Mouse (Mus musculus): ENCODE results near the gene Ttll11.

Gene Ttll11

GRCm38 (mm10) chr2:35880362-35880761 lies 99.4 kb downstream of the Ttll11 start:
- CTCF ChIA-PET = interaction anchor here in 2 of 4 experiments (0.6 to 1.3 kb wide), 4 partner anchors 18 to 214 kb away, joined by 3 to 8 read pairs (median 4); no protein-coding TSS in a partner anchor
- POLR2A ChIA-PET = interaction anchor here in 2 of 4 experiments (0.8 to 2.6 kb wide), 3 partner anchors 9 to 13 kb away, joined by 3 to 11 read pairs (median 7); no protein-coding TSS in a partner anchor

DNA sequence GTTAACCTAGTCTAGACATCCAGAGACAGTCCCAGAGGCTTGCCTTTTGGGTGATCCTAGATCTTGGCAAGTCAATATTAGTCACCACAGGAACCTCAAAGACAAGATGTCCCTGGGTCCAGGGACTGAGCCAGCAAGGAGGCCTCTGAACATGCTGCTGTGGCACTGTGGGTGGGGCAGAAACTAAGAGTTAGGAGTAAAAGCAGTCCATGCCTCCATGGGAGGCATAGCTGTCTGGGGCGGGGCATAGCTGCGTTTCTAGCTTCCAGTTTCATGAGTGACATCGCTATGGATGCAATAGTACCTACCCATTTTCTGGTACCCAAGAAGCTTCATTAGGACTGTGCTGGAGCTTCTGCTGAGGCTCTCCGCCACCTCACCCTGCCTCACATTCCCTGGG lies 99.8 kb downstream of the Ttll11 start:
- CTCF ChIA-PET = interaction anchor here in 1 of 4 experiments (1.3 kb wide), 1 partner anchor 25 kb away, joined by 4 read pairs; no protein-coding TSS in a partner anchor

GRCm38 (mm10) chr2:35878506-35878905 lies 101.2 kb downstream of the Ttll11 start:
- ChIA-PET CTCF (interaction anchor here in 1 of 4 experiments (0.6 kb wide), 1 partner anchor 24 kb away, joined by 3 read pairs; no protein-coding TSS in a partner anchor), POLR2A (interaction anchor here in 2 of 4 experiments (0.8 to 2.6 kb wide), 4 partner anchors 9 to 33 kb away, joined by 3 to 11 read pairs (median 5); no protein-coding TSS in a partner anchor)

More for the DNA sequence above, 99.8 kb downstream of the Ttll11 start:
- POLR2A ChIA-PET = interaction anchor here in 2 of 4 experiments (0.8 to 2.6 kb wide), 5 partner anchors 8 to 1543 kb away, joined by 3 to 11 read pairs (median 3); partner anchors contain the start of gene Rc3h2 (in 1 of the 2)

DNA sequence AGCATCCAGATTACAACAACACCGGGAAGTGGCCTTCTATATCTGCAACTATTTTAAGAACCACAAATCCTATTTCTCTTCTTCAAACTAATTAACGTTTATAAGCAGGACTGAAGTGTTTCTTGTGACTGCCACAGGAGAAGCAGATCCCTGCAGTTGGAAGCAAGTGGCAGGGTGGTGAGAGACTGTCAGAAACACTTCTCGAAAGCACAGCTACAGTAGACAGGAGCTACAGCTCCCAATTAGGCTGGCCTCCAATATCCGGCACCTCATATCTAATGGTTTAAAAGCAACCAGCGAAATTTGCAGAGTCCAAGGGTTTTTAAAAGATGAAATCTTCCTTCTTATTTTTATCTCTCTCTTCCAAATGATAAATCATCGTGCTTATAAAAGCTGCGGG lies 104.1 kb downstream of the Ttll11 start:
- ChIA-PET POLR2A (interaction anchor here in 1 of 4 experiments (1.1 kb wide), 1 partner anchor 26 kb away, joined by 3 read pairs; no protein-coding TSS in a partner anchor), CTCF (no interaction called here)

DNA sequence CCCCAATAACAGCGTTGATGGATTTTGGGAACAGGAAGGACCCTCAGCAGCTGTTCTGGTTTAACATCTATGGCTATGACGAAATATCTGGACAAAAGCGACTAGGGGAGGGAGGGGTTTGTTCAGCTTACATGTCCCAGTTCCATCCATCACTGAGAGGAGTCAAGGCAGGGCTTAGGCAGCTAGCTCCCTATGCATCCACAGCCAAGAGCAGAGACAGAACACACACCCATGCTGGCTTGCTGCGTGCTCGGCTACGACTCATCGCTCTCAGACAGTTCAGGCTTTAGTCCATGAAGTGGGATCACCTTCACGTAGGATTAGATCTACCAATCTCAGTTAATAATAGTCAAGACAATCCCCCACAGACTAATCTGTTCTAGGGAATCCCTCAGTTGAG lies 105.3 kb downstream of the Ttll11 start:
- POLR2A ChIA-PET = no interaction called here
- CTCF ChIA-PET = no interaction called here

GRCm38 (mm10) chr2:35869165-35869564 lies 110.5 kb downstream of the Ttll11 start:
- ChIA-PET POLR2A (interaction anchor here in 2 of 4 experiments (0.6 to 3.3 kb wide), 5 partner anchors 10 to 306 kb away, joined by 3 to 11 read pairs (median 4); no protein-coding TSS in a partner anchor), CTCF (interaction anchor here in 2 of 4 experiments (0.7 to 1.3 kb wide), 4 partner anchors 14 to 253 kb away, joined by 3 to 6 read pairs (median 4); no protein-coding TSS in a partner anchor)

DNA sequence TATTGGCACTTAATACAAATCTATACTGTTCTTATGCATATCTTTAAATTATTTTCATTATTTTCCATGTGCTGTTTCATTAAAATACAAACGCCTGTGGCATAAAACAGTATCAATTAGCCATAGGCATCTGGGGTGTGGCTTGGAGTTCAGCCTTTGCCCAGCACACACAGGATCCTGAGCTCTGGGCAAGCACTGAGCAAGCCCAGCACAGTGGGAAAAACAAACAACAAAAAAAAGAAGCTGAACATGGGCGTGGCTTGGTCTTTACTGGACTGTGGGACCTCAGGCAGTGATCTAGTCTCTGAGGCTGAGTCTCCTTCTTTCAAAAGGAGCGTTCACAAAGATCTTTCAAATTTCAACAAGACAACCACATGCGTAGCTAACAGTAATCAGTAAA lies 116.4 kb downstream of the Ttll11 start:
- ChIA-PET CTCF (interaction anchor here in 3 of 4 experiments (0.8 to 1.6 kb wide), 4 partner anchors 8 to 22 kb away, joined by 3 to 8 read pairs (median 4); no protein-coding TSS in a partner anchor), POLR2A (interaction anchor here in 2 of 4 experiments (0.8 to 1.3 kb wide), 2 partner anchors 14 to 216 kb away, joined by 3 read pairs; no protein-coding TSS in a partner anchor)

GRCm38 (mm10) chr2:35861185-35861584 lies 118.5 kb downstream of the Ttll11 start:
- ChIA-PET POLR2A (no interaction called here), CTCF (no interaction called here)

GRCm38 (mm10) chr2:35860394-35860744 lies 119.3 kb downstream of the Ttll11 start:
- POLR2A ChIA-PET = no interaction called here
- CTCF ChIA-PET = interaction anchor here in 2 of 4 experiments (0.6 kb wide), 2 partner anchors 343 to 1841 kb away, joined by 5 read pairs; no protein-coding TSS in a partner anchor

DNA sequence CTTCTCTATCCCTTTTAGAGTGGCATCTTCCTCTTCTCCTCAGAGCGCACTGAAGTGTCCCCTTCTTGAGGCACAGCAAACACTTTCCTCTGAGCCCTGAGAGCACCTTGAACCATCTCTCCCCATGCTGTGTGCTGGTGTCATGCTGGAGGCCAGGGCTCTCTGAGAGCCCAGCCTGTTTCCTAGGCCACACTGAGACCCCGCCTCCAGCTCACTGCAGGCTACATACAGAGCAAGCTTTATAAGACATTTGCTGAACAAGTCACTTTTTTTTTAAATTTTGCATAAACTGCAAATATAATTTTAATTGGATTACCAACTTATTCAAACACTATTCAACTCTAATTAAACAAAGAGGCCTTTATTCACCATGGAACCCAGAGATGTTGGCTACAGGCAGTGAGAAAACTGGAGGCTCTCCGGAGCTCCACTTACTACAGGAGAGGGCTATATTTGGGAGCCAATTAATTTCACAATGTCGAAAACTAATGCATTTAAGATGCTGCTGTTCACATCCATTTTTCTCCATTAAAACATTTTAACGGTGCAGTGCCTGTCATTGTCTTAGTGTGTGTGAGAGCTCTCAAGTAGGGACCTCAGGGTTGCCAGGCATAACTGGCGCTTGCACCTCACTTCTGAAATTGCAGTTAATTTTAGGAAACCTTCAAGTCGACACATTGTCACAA lies 119.9 kb downstream of the Ttll11 start:
- POLR2A ChIA-PET = no interaction called here
- CTCF ChIA-PET = interaction anchor here in 2 of 4 experiments (0.6 to 0.8 kb wide), 2 partner anchors 17 to 46 kb away, joined by 3 to 5 read pairs; no protein-coding TSS in a partner anchor

DNA sequence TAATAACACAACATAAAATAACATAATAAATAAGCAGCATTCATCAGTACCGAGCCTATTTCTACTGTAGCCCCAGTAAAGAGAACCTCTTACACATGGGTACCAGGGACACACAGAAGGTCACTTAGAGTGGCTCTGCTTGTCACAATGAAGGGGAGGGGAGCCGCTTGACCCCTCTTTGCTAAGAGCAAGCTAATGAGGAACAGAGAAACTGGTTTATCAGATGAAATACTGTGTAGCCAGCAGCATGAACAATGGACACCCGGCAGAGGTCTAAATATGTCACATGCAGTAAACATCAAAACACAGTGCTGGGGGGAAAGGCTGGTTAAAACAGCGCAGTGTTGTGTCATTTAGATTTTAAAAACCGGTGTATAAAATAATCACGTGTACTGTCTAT lies 121.4 kb downstream of the Ttll11 start:
- CTCF ChIA-PET = no interaction called here
- POLR2A ChIA-PET = no interaction called here

GRCm38 (mm10) chr2:35856901-35857300 lies 122.8 kb downstream of the Ttll11 start:
- ChIA-PET CTCF (no interaction called here), POLR2A (interaction anchor here in 1 of 4 experiments (1.6 kb wide), 1 partner anchor 12 kb away, joined by 3 read pairs; no protein-coding TSS in a partner anchor)

DNA sequence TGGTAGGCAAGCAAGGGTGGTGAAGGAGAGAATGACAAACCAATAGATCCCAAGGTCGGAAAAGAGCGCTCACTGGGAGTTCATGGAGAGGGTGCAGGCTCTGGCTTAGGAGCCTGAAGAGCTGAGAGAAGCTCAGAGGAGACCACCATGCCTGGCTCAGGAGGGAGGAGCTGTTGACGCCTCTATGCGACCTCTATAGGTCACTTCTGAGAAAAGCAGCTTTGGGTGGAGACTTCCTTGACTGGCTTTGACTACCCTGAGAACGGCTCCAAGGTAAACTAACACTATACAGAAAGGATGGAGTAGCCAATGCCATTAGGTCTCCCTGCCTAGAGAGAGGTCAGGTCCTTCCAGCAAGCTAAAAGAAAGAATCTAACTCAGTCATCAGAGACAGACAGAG lies 124.8 kb downstream of the Ttll11 start:
- ChIA-PET CTCF (interaction anchor here (0.5 to 1.7 kb wide), 19 partner anchors 8 to 503 kb away, joined by 3 to 8 read pairs (median 3); no protein-coding TSS in a partner anchor), POLR2A (interaction anchor here in 2 of 4 experiments (0.8 to 2.1 kb wide), 5 partner anchors 9 to 219 kb away, joined by 3 to 8 read pairs (median 4); no protein-coding TSS in a partner anchor)

GRCm38 (mm10) chr2:35852971-35853370 lies 126.7 kb downstream of the Ttll11 start:
- ChIA-PET POLR2A (interaction anchor here in 1 of 4 experiments (1.5 kb wide), 1 partner anchor 17 kb away, joined by 3 read pairs; no protein-coding TSS in a partner anchor), CTCF (no interaction called here)

DNA sequence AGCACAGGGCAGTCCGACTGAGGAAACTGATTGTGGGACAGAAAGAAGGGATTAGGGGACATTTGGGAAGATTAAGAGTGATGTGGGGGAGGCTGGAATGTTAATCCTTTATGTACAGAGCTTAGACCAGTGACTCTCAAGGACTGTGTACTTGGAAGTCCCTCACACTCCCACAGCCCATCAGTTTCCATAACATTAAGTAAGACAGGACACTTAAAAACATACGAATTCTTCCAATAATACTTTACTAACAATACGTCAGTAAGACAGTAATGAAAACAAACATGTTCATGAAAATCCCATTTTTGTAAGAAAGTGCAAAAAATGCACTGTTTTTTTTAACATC lies 127.6 kb downstream of the Ttll11 start:
- ChIA-PET POLR2A (interaction anchor here in 1 of 4 experiments (1.5 kb wide), 1 partner anchor 18 kb away, joined by 3 read pairs; no protein-coding TSS in a partner anchor), CTCF (interaction anchor here in 1 of 4 experiments (0.6 kb wide), 1 partner anchor 12 kb away, joined by 3 read pairs; no protein-coding TSS in a partner anchor)

DNA sequence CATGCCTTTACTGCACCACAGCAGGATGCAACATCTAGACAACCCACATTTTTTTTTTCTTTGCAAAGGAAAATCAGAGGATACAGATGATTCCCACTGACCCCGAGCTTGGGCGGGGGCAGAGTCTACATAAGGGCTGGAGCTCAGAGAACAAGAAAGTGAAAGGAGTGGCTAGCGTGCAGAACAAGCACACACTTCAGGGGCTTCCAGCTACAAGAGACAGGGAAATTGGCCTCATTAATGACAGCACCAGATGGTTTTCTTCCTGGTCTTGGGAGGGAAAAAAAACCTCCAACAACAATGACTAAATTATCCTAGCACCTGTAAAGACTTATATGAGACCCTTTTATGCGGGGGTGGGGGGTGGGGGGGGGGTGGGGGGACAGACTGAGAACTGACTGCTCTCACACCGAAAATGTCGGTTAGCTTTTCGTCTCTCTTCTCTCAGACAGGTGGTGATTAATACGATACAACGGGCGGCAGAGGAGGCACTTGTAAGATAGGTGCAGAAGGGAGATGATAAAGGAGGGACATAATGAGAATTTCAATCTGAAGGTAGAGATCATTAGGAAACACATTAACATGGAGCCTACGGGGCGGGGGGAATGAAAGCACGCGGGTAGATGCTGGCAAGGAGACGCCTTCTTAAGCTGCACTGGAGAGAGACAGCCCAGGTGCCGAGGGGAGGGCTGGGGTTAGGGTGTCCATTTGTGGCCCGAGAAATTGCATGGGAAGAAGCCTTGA lies 128.1 kb downstream of the Ttll11 start:
- ChIA-PET POLR2A (interaction anchor here in 2 of 4 experiments (0.6 to 1.5 kb wide), 2 partner anchors 18 to 19 kb away, joined by 3 to 5 read pairs; no protein-coding TSS in a partner anchor), CTCF (interaction anchor here in 1 of 4 experiments (0.6 to 0.7 kb wide), 2 partner anchors 133 to 455 kb away, joined by 3 to 5 read pairs; partner anchors contain the start of gene 4930402F06Rik)

GRCm38 (mm10) chr2:35849632-35850230 lies 130.0 kb downstream of the Ttll11 start:
- ChIA-PET POLR2A (interaction anchor here in 2 of 4 experiments (0.9 to 1.5 kb wide), 6 partner anchors 14 to 61 kb away, joined by 3 to 5 read pairs (median 3); no protein-coding TSS in a partner anchor), CTCF (interaction anchor here in 2 of 4 experiments (0.6 kb wide), 2 partner anchors 123 to 460 kb away, joined by 3 to 4 read pairs; no protein-coding TSS in a partner anchor)
